Mouse (Mus musculus) erythroblast, embryonic 14.5 days (primary cell): ENCODE measurements around the gene Hpd. TPM values are rescaled to one million over a fixed set of nuclear protein-coding genes. Genes with fewer than 3 reads are reported as not detected.
A peak's percentile ranks its signal among the peaks of the same experiment; 100 is the strongest.

Source experiments
- H3K27me3 ChIP-seq: 2 replicates; pipeline ENCODE4 v1.6.1; 2012; ENCODE audit warnings: inconsistent platforms; ENCODE audit not compliant: control insufficient read depth
- H3K36me3 ChIP-seq: 2 replicates; pipeline ENCODE4 v1.6.1; 2012; ENCODE audit warnings: mild to moderate bottlenecking, inconsistent platforms; ENCODE audit not compliant: control insufficient read depth
- H3K4me1 ChIP-seq: 2 replicates; pipeline ENCODE4 v1.6.1; 2012; ENCODE audit warnings: inconsistent platforms; ENCODE audit not compliant: control insufficient read depth
- H3K4me3 ChIP-seq: replicated peaks from 2 replicates; pipeline ENCODE3; 2012; ENCODE audit warnings: moderate library complexity, mild to moderate bottlenecking, inconsistent platforms
- H3K9me3 ChIP-seq: 2 replicates; pipeline ENCODE4 v1.6.1; 2012; ENCODE audit warnings: low read length, inconsistent platforms, mixed read lengths; ENCODE audit not compliant: control insufficient read depth
- GATA1 ChIP-seq: IDR thresholded peaks from 2 replicates; pipeline ENCODE4 v1.6.1; 2012; ENCODE audit warnings: low read length, inconsistent platforms, mixed read lengths
- TAL1 ChIP-seq: IDR thresholded peaks from 3 replicates; pipeline ENCODE4 v1.6.1; 2012; ENCODE audit warnings: low read length, inconsistent platforms, mixed read lengths
- polyA plus RNA-seq: library from polyadenylated mRNA; stranded (reverse); fragments of >175 nt; gene quantifications from 2 replicates; pipeline ENCODE4 v1.2.3, GENCODE M21; 2012

Gene Hpd
- polyA plus RNA-seq, 1 experiment, result not detected

- TF ChIP-seq GATA1 (no peak), TAL1 (no peak)
- H3K36me3 ChIP-seq, result peaks cover 61% of the 10 kb centered on the region
- peaks cover 91% of the 10 kb centered on the region for H3K4me1 ChIP-seq
- H3K9me3 ChIP-seq, result no peaks in the 10 kb centered on the region
- H3K27me3 ChIP-seq, result peaks cover 10% of the 10 kb centered on the region
- no peak overlapping the region for H3K4me3 ChIP-seq
Measured at GRCm38 (mm10) chr5:123133784-123134143, 48.8 kb downstream of the Hpd start.

- no peak for TF ChIP-seq GATA1
- TF ChIP-seq TAL1, result no peak
- peak overlapping the region; percentile 66 for H3K4me3 ChIP-seq
- H3K4me1 ChIP-seq, result peaks cover 91% of the 10 kb centered on the region
- peaks cover 57% of the 10 kb centered on the region for H3K36me3 ChIP-seq
- H3K27me3 ChIP-seq, result peaks cover 15% of the 10 kb centered on the region
- H3K9me3 ChIP-seq, result no peaks in the 10 kb centered on the region
Measured at GRCm38 (mm10) chr5:123133083-123133783, 49.3 kb downstream of the Hpd start.

GRCm38 (mm10) chr5:123132308-123133071, 50.0 kb downstream of the Hpd start, which contains the start of gene Rhof:
Gene Rhof, minus strand, starts transcription at chr5:123132692.
- H3K4me1 ChIP-seq, result peaks cover 83% of the 10 kb centered on the region
- peaks cover 15% of the 10 kb centered on the region for H3K27me3 ChIP-seq
- TF ChIP-seq GATA1 (no peak), TAL1 (no peak)
- peaks cover 52% of the 10 kb centered on the region for H3K36me3 ChIP-seq
- no peaks in the 10 kb centered on the region for H3K9me3 ChIP-seq
- peak within 1 kb of the TSS; percentile 66 for H3K4me3 ChIP-seq

- no peak overlapping the region for H3K4me3 ChIP-seq
- TF ChIP-seq GATA1 (no peak), TAL1 (no peak)
- peaks cover 79% of the 10 kb centered on the region for H3K4me1 ChIP-seq
- no peaks in the 10 kb centered on the region for H3K9me3 ChIP-seq
- peaks cover 36% of the 10 kb centered on the region for H3K36me3 ChIP-seq
- peaks cover 15% of the 10 kb centered on the region for H3K27me3 ChIP-seq
Measured at GRCm38 (mm10) chr5:123130814-123131148, 51.7 kb downstream of the Hpd start.

GRCm38 (mm10) chr5:123130030-123130813, 52.3 kb downstream of the Hpd start:
- Histone ChIP-seq H3K4me3 (no peak overlapping the region), H3K4me1 (peaks cover 79% of the 10 kb centered on the region), H3K9me3 (no peaks in the 10 kb centered on the region), H3K36me3 (peaks cover 30% of the 10 kb centered on the region), H3K27me3 (peaks cover 15% of the 10 kb centered on the region)
- TF ChIP-seq GATA1 (no peak), TAL1 (no peak)

GRCm38 (mm10) chr5:123129170-123129757, 53.3 kb downstream of the Hpd start:
- H3K4me1 ChIP-seq, result peaks cover 78% of the 10 kb centered on the region
- H3K4me3 ChIP-seq, result no peak overlapping the region
- peaks cover 20% of the 10 kb centered on the region for H3K36me3 ChIP-seq
- H3K9me3 ChIP-seq, result no peaks in the 10 kb centered on the region
- peaks cover 15% of the 10 kb centered on the region for H3K27me3 ChIP-seq
- TF ChIP-seq TAL1 (no peak), GATA1 (no peak)

GRCm38 (mm10) chr5:123128426-123129169, 53.9 kb downstream of the Hpd start:
- Histone ChIP-seq H3K4me3 (no peak overlapping the region), H3K9me3 (no peaks in the 10 kb centered on the region), H3K27me3 (peaks cover 15% of the 10 kb centered on the region), H3K36me3 (peaks cover 15% of the 10 kb centered on the region), H3K4me1 (peaks cover 73% of the 10 kb centered on the region)
- TF ChIP-seq GATA1, result no peak
- no peak for TF ChIP-seq TAL1

GRCm38 (mm10) chr5:123127031-123127430, 55.5 kb downstream of the Hpd start:
- peaks cover 15% of the 10 kb centered on the region for H3K27me3 ChIP-seq
- H3K36me3 ChIP-seq, result peaks cover 17% of the 10 kb centered on the region
- peaks cover 2% of the 10 kb centered on the region; the same call in 1 of the 2 replicates for H3K9me3 ChIP-seq
- H3K4me1 ChIP-seq, result peaks cover 62% of the 10 kb centered on the region
- H3K4me3 ChIP-seq, result no peak overlapping the region
- TF ChIP-seq GATA1 (no peak), TAL1 (no peak)
